Mouse (Mus musculus) lung, postnatal 0 days (tissue): ENCODE data around the gene Ociad2.

ENCODE experiments used
- CTCF ChIP-seq: IDR thresholded peaks from 2 replicates; pipeline ENCODE4 v1.5.1; 2016; ENCODE audit warnings: antibody characterized with exemption, mild to moderate bottlenecking
- EP300 ChIP-seq: IDR thresholded peaks from 2 replicates; pipeline ENCODE4 v1.6.1; 2016; ENCODE audit warnings: antibody characterized with exemption, mild to moderate bottlenecking, control low read depth

- TF ChIP-seq EP300 (no peak), CTCF (no peak)
Observed at GRCm38 (mm10) chr5:73301601-73302307, 39.1 kb downstream of the Ociad2 start.
